19 mouse cellular contexts compared by ENCODE assay signal in genomic region chr13:58921705-58922104, GRCm38 (mm10).
A peak's percentile ranks its signal among the peaks of the same experiment; 100 is the strongest.
DNase-seq lines count a peak whose midpoint lies in the region; TF ChIP-seq lines count a peak whose summit lies in the region.
"Had no signal": no experiment of that assay in that cellular context is flagged by ENCODE, and none has a peak within 500 bp of the region (broad histone marks: within the 10 kb centered on the region; RNA-seq: fewer than 3 reads in every experiment).

No protein-coding gene starts in this region.

- no peak overlapping the region for H3K4me3 ChIP-seq in left cerebral cortex, adult 2 months
- H3K4me3 ChIP-seq: embryonic facial prominence, embryonic 10.5 days; embryonic facial prominence, embryonic 15.5 days; kidney, embryonic 15.5 days had no signal

- no peak for TF ChIP-seq CTCF in left cerebral cortex, adult 2 months (IDR thresholded peaks at IDR 0.05)

- H3K27ac ChIP-seq in left cerebral cortex, adult 2 months, result peak overlapping the region; percentile 51; the same call in 1 of the 2 replicates
- H3K27ac ChIP-seq: embryonic facial prominence, embryonic 10.5 days; embryonic facial prominence, embryonic 15.5 days; kidney, embryonic 15.5 days; liver, embryonic 14.5 days had no signal

- peak; percentile 59 for DNase-seq in cerebellum, adult 9-10 months
- DNase-seq in cerebellum, adult 8-10 months, result no peak
- no peak for DNase-seq in left cerebral cortex, adult 2 months (ENCODE audit: extremely low spot score in 1 of 2, low spot score in 2 of 2)
- no peak for DNase-seq in left cerebral cortex, postnatal 36 days (ENCODE audit: low spot score in 2 of 2)
- DNase-seq in ES-CJ7 (ENCODE audit: low read depth, low spot score), result peak; percentile 40
- peak; percentile 3 for DNase-seq in c-Kit-negative CD71-positive TER-119-positive erythroid progenitor cells, embryonic 14.5 days (ENCODE audit: low read depth, low spot score)
- no peak for DNase-seq in urinary bladder, adult 2 months (ENCODE audit: low spot score)
- no peak for DNase-seq in lung, postnatal 10 days
- DNase-seq: kidney, adult 18-20 months; kidney, postnatal 25 days; layer of hippocampus, postnatal 36 days; liver; lung, adult 2 months; right cerebral cortex, adult 18-20 months; spleen, adult 18-20 months had no signal

- intact Hi-C loops in left cerebral cortex, adult 2 months (cut with DNase I), result loop anchor here (5.0 kb wide), 1 partner anchor 114 kb away; the partner anchor contains the start of gene Ntrk2
- intact Hi-C loops in left cerebral cortex, postnatal 36 days (cut with DNase I), result no loop called here

Comparison
In these comparisons a context has a peak if more than half of its experiments do, and no peak if none do; other contexts are left out.
1. DNase-seq: peak in cerebellum, adult 9-10 months (single experiment), ES-CJ7 (single experiment) and c-Kit-negative CD71-positive TER-119-positive erythroid progenitor cells, embryonic 14.5 days (single experiment); none in cerebellum, adult 8-10 months (single experiment), left cerebral cortex, adult 2 months (0 of 2), left cerebral cortex, postnatal 36 days (0 of 2), urinary bladder, adult 2 months (single experiment) and lung, postnatal 10 days (single experiment).